Mouse (Mus musculus): ENCODE measurements around the gene Snx14. TPM values are rescaled to one million over a fixed set of nuclear protein-coding genes. Genes with fewer than 3 reads are reported as not detected.

Gene Snx14
- polyA plus RNA-seq, 1 experiment from 2014 or later: 35.2 TPM

- 31% methylated on average over 10 of the region's 10 CpGs for WGBS
- H3K27ac ChIP-seq: no peak overlapping the region
- H3K9me3 ChIP-seq: no peaks in the 10 kb centered on the region
- no peak overlapping the region for H3K9ac ChIP-seq
- H3K36me3 ChIP-seq: no peaks in the 10 kb centered on the region
- 0 out of 2 replicates have a peak overlapping the region, but pooled peaks have one; percentile 4 for H3K4me2 ChIP-seq (replicated peaks)
- no peak overlapping the region for H3K4me3 ChIP-seq (replicated peaks)
- no peaks in the 10 kb centered on the region; the same call in 1 of the 2 replicates for H3K27me3 ChIP-seq (replicated peaks)
- ATAC-seq: no peak
- H3K4me1 ChIP-seq (replicated peaks): peaks cover 6% of the 10 kb centered on the region; the same call in 1 of the 2 replicates
Measured at GRCm38 (mm10) chr9:88329166-88329748, 109.5 kb downstream of the Snx14 start.

DNA sequence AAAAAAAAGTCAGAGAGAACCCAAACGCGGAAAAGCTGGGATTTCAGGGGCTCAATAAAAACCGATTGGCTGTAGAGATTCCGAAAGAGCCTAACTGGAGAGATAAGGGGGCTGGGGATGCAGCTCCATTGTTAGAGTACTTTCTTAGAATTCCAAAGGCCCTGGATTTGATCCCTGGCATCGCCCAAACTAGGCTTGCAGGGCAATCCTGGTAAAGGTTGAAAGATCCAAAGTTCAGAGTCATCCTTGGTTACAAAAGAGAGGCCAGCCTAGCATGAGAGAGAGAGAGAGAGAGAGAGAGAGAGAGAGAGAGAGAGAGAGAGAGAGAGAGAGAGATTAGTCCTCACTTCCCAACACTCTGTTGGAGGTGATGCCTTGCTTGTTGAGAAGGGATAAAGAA, 110.1 kb downstream of the Snx14 start:
- Histone ChIP-seq H3K4me2 (replicated peaks) (no peak overlapping the region; the same call in 1 of the 2 replicates), H3K9me3 (no peaks in the 10 kb centered on the region), H3K4me3 (replicated peaks) (no peak overlapping the region), H3K4me1 (replicated peaks) (peaks cover 6% of the 10 kb centered on the region; the same call in 1 of the 2 replicates), H3K27me3 (replicated peaks) (no peaks in the 10 kb centered on the region; the same call in 1 of the 2 replicates), H3K9ac (no peak overlapping the region), H3K27ac (no peak overlapping the region), H3K36me3 (no peaks in the 10 kb centered on the region)
- no peak for ATAC-seq
- 33% methylated on average over 5 of the region's 5 CpGs for WGBS

DNA sequence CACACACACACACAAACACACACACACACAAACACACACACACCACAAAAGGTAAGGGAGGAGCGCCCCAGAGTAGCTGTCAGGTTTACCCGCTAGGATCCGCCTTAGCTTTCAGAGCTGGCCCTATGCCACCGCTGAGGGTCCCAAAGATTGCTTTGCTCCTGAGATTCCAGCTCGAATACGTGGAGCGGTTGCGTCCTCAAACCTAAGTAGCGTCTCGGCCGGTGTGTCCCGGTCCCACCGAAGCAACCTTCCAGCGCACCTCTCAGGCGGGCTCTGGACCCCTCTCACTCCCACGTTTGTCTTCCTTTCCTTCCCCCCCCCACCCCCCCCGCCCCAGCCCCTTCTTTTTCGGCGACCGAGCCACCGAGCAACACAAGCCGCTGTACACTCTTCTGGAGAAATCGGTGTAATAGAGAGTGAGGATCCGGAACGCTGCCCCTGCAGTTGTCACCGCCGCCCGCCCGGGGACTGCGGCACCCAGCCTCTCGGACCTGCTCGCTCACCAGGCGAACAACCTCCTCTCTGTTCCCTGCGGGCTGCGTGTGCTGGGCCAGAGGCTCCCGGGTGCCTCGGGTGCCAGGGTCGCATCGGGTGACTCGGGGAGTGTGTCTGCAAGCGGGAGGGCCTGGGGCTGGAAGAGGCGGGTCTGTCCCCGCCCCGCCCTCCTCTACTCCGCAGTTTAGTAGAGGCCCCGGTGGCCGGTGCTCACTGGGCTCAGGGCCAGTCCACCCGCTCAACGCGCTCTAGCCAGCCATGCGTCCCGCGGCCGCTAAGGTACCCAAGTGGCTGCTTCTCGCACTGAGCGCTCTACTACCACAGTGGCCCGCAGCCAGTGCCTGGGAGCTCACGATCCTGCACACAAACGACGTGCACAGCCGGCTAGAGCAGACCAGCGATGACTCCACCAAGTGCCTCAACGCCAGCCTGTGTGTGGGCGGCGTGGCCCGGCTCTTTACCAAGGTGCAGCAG, 111.5 kb downstream of the Snx14 start, which contains the start of gene Nt5e:
TSS of gene Nt5e (plus strand) at position 268 of the 972 bp plus-strand sequence.
- Histone ChIP-seq H3K36me3 (no peaks in the 10 kb centered on the region), H3K27me3 (replicated peaks) (no peaks in the 10 kb centered on the region; the same call in 1 of the 2 replicates), H3K4me2 (replicated peaks) (peak within 1 kb of the TSS; percentile 99), H3K27ac (no peak within 1 kb of the TSS), H3K9me3 (no peaks in the 10 kb centered on the region), H3K9ac (peak within 1 kb of the TSS; percentile 43), H3K4me3 (replicated peaks) (peak within 1 kb of the TSS; percentile 61), H3K4me1 (replicated peaks) (peaks cover 6% of the 10 kb centered on the region; the same call in 1 of the 2 replicates)
- peak; percentile 96 for ATAC-seq
- 1% methylated on average over 65 of the region's 66 CpGs for WGBS

Other genes starting within 250 kb of the Snx14 start
- 3.3 and 3.8 TPM in 2 replicates for gene Nt5e, start 111.8 kb downstream of the Snx14 start, polyA plus RNA-seq (2015; fragmentation: Nextera tagmentation; extraction: Ambion mirVana)
- gene Gm20537, start 17.7 kb upstream of the Snx14 start, polyA plus RNA-seq (2015; fragmentation: Nextera tagmentation; extraction: Ambion mirVana): not detected in 2 replicates
- 78.3 and 98.9 TPM in 2 replicates for gene Syncrip, start 43.6 kb upstream of the Snx14 start, polyA plus RNA-seq (2015; fragmentation: Nextera tagmentation; extraction: Ambion mirVana)
- 7.4 and 7.9 TPM in 2 replicates for gene Zfp949, start 109.1 kb upstream of the Snx14 start, polyA plus RNA-seq (2015; fragmentation: Nextera tagmentation; extraction: Ambion mirVana)
- not detected in 2 replicates for gene Trim43a, start 141.9 kb upstream of the Snx14 start, polyA plus RNA-seq (2015; fragmentation: Nextera tagmentation; extraction: Ambion mirVana)

Measured in intestine, embryonic 15.5 days (tissue).